Mouse (Mus musculus): ENCODE measurements around the gene Mylpf. TPM values are rescaled to one million over a fixed set of nuclear protein-coding genes. Genes with fewer than 3 reads are reported as not detected.

Mylpf gene
- total and polyA plus RNA-seq, 3 experiments, result 3.0 to 5.2 (median 3.2) TPM

- Histone ChIP-seq H3K4me2 (ENCODE audit: insufficient read depth, low read depth, poor library complexity, severe bottlenecking) (peak overlapping the region; percentile 64; the same call in 1 of the 2 replicates), H3K27ac (ENCODE audit: insufficient read depth, low read depth) (peak overlapping the region; percentile 88), H3K9me3 (replicated peaks; ENCODE audit: low read length) (peaks cover 3% of the 10 kb centered on the region), H3K4me1 (ENCODE audit: control insufficient read depth in 1 of 2, insufficient read depth in 2 of 2) (peaks cover 14 to 48% of the 10 kb centered on the region in 2 experiments), H3K79me2 (replicated peaks; ENCODE audit: control insufficient read depth, extremely low read depth, insufficient read depth, poor library complexity, severe bottlenecking) (peaks cover 4% of the 10 kb centered on the region), H3K27me3 (replicated peaks) (no peaks in the 10 kb centered on the region), H3K36me3 (replicated peaks in 1 of 2; ENCODE audit: control insufficient read depth in 1 of 2, insufficient read depth in 1 of 2, low read length in 1 of 2) (peaks cover 15 to 33% of the 10 kb centered on the region in 2 experiments), H3K4me3 (replicated peaks in 1 of 3; ENCODE audit: low read depth in 2 of 3, low read length in 2 of 3, poor library complexity in 1 of 3) (peak overlapping the region; percentile 17 to 82 (median 52)), H3K9ac (ENCODE audit: insufficient read depth, low read depth) (peak overlapping the region; percentile 73; the same call in 1 of the 2 replicates)
- DNase-seq (ENCODE audit: extremely low read depth), result no peak
- TF ChIP-seq BHLHE40 (IDR thresholded peaks at IDR 0.05; ENCODE audit: low read depth, low read length) (peak; percentile 35), NRF1 (IDR thresholded peaks at IDR 0.05; ENCODE audit: low read depth, low read length) (no peak), NELFE (IDR thresholded peaks at IDR 0.05; ENCODE audit: low read depth, low read length) (no peak), POLR2A (IDR thresholded peaks at IDR 0.05; ENCODE audit: low read depth, low read length) (no peak), CTCF (conservative IDR thresholded peaks at IDR 0.05 in 1 of 2, IDR thresholded peaks at IDR 0.05 in 1 of 2; ENCODE audit: low read depth in 2 of 2, low read length in 2 of 2) (peak in 1 of 2 experiments; percentile 20; a peak in 1 of 4 replicates), EP300 (IDR thresholded peaks at IDR 0.05; ENCODE audit: low read length) (no peak), MAX (IDR thresholded peaks at IDR 0.05; ENCODE audit: low read length) (peak; percentile 42), MAFK (IDR thresholded peaks at IDR 0.05; ENCODE audit: insufficient replicate concordance, low read length) (no peak), RCOR1 (conservative IDR thresholded peaks at IDR 0.05; ENCODE audit: low read depth, low read length) (no peak), USF1 (IDR thresholded peaks at IDR 0.05; ENCODE audit: low read depth, low read length) (no peak), ETS1 (conservative IDR thresholded peaks at IDR 0.05; ENCODE audit: low read depth, low read length) (no peak), MXI1 (IDR thresholded peaks at IDR 0.05; ENCODE audit: low read depth, low read length) (no peak), CHD1 (IDR thresholded peaks at IDR 0.05; ENCODE audit: low read depth, low read length) (no peak; the same call in 1 of the 2 replicates), TCF12 (IDR thresholded peaks at IDR 0.05; ENCODE audit: low read depth, low read length) (no peak), KAT2A (IDR thresholded peaks at IDR 0.05; ENCODE audit: insufficient replicate concordance, low read length) (no peak), ZKSCAN1 (IDR thresholded peaks at IDR 0.05; ENCODE audit: borderline replicate concordance, low read depth, low read length) (no peak), E2F4 (IDR thresholded peaks at IDR 0.05; ENCODE audit: insufficient replicate concordance, low read depth, low read length) (0 out of 2 replicates have a peak, but pooled peaks have one; percentile 37), UBTF (IDR thresholded peaks at IDR 0.05; ENCODE audit: low read depth, low read length) (no peak), USF2 (conservative IDR thresholded peaks at IDR 0.05; ENCODE audit: low read depth, low read length) (no peak), CHD2 (IDR thresholded peaks at IDR 0.05; ENCODE audit: low read length) (no peak), MEF2A (IDR thresholded peaks at IDR 0.05; ENCODE audit: borderline replicate concordance, low read depth, low read length) (no peak), TBP (conservative IDR thresholded peaks at IDR 0.05; ENCODE audit: low read depth, low read length) (no peak)
- dilution Hi-C loops (cut with MboI; ENCODE audit: extremely low pct_ligation_motif_present, extremely low pct_unique_long_range_greater_than_20kb, low sequenced_read_pairs), result no loop called here
- in situ Hi-C loops (cut with MboI; ENCODE audit: low pct_ligation_motif_present, low pct_unique_long_range_greater_than_20kb, low sequenced_read_pairs), result no loop called here
Observed at GRCm38 (mm10) chr7:127243361-127243867, 34.7 kb downstream of the Mylpf start.

Measured in CH12.LX (cell line).